Mouse (Mus musculus): Measurements from ENCODE around the gene Umad1.

DNA sequence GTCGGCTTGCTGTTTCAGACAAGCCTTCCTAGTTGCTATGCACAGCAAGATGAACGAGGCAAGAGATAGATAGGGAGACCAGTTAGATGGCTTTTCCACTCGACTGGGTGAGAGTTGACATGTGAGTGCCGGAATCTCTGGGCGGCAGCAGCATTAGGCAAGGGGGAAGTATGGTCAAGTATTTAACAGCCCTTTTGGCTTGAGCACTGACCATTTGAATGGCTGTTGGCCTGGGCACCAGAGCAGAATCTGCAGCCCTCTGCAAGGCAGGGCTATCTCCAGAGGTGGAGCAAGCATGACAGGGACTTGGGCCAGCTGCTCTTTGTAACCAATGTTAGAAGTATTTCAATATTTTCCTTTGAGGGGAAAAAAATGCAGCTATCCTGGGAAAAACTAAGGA lies 213.8 kb downstream of the Umad1 start:
- no peak for TF ChIP-seq CTCF (IDR thresholded peaks at IDR 0.05; ENCODE audit: low read depth)
- no peak for TF ChIP-seq EP300 (IDR thresholded peaks at IDR 0.05; ENCODE audit: low read depth)
